Mouse (Mus musculus) liver, embryonic 14.5 days (tissue): Measurements from ENCODE around the gene Nup188.
A peak's percentile ranks its signal among the peaks of the same experiment; 100 is the strongest.

ENCODE experiments used
- CTCF ChIP-seq: IDR thresholded peaks from 2 replicates; pipeline ENCODE4 v1.5.1; 2016; ENCODE audit warnings: antibody characterized with exemption, low read depth, control low read depth
- EP300 ChIP-seq: IDR thresholded peaks from 2 replicates; pipeline ENCODE4 v1.6.1; 2016; ENCODE audit warnings: antibody characterized with exemption, low read depth

GRCm38 (mm10) chr2:30362865-30363264 lies 76.7 kb downstream of the Nup188 start:
- TF ChIP-seq CTCF (peak; percentile 53), EP300 (no peak)
